Mouse (Mus musculus) kidney, adult 2 months (tissue): Measurements from ENCODE around the gene Mgrn1.

Experiments
- CTCF ChIP-seq: fragments of 200-500 bp; conservative IDR thresholded peaks from 2 replicates; pipeline ENCODE4 v1.5.1; 2011; ENCODE audit warnings: low read depth, mild to moderate bottlenecking, control low read depth, low read length, moderate library complexity, mixed read lengths; ENCODE audit not compliant: insufficient read depth, insufficient read length
- POLR2A ChIP-seq: fragments of 200-500 bp; IDR thresholded peaks from one replicate; pipeline ENCODE4 v1.6.1; 2011; ENCODE audit warnings: low read depth, low read length, control low read depth

DNA sequence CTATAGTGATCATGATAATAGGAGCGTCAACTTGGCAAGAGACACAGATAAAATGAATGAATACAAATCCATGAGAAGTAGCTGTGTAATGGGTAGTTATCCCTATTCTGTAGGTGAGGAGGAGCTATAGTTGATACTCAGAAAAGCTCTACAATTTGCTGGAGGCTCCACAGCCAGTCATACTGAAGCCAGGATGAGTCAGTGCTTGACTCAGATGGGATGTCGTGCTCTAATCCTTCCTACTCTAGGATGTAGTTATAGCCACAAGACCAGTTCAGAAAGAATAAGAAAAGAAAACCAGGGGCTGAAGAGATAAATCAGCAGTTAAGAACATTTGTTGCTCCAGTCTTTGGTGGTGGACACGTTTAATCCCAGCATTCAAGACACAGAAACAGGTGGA is 48.4 kb upstream of the Mgrn1 start:
- TF ChIP-seq CTCF (no peak), POLR2A (no peak)
